Mouse (Mus musculus) ES-E14 (cell line): Measurements from ENCODE around the gene Fam241a. TPM values are rescaled to one million over a fixed set of nuclear protein-coding genes. Genes with fewer than 3 reads are reported as not detected.

Experiments
- DNase-seq: peaks from one replicate; pipeline ENCODE4 v3.0.0-alpha.2; 2013; ENCODE audit warnings: low read depth, low spot score
- H3K27ac ChIP-seq: 2 replicates; pipeline ENCODE4 v1.5.1; 2012; ENCODE audit warnings: low read depth, mild to moderate bottlenecking, low read length, moderate library complexity, mixed read lengths; ENCODE audit not compliant: poor library complexity, insufficient read depth, severe bottlenecking
- H3K36me3 ChIP-seq: 2 replicates; pipeline ENCODE4 v1.6.1; 2012; ENCODE audit warnings: mild to moderate bottlenecking, low read length, moderate library complexity, mixed read lengths; ENCODE audit not compliant: control insufficient read depth, poor library complexity, insufficient read depth, severe bottlenecking
- H3K4me1 ChIP-seq, 2 experiments: fragments of 150-350 bp in 1 of 2; sonication (generic) in 1 of 2; 2 replicates each; pipeline ENCODE4 v1.6.1; 2012; ENCODE audit warnings: low read length in 2 of 2, mild to moderate bottlenecking in 1 of 2, mixed read lengths in 1 of 2; ENCODE audit not compliant: control insufficient read depth in 2 of 2, insufficient read depth in 2 of 2, poor library complexity in 1 of 2
- H3K4me3 ChIP-seq, 2 experiments: fragments of 150-350 bp in 1 of 2; sonication (generic) in 1 of 2; 2 replicates each; pipeline ENCODE4 v1.5.1; 2012; ENCODE audit warnings: low read length in 2 of 2, low read depth in 1 of 2, mild to moderate bottlenecking in 1 of 2, mixed read lengths in 1 of 2; ENCODE audit not compliant: insufficient read depth in 1 of 2, poor library complexity in 1 of 2, severe bottlenecking in 1 of 2
- H3K9ac ChIP-seq: 2 replicates; pipeline ENCODE4 v1.6.1; 2012; ENCODE audit warnings: low read depth, mild to moderate bottlenecking, low read length, mixed read lengths; ENCODE audit not compliant: poor library complexity, insufficient read depth, severe bottlenecking
- H3K9me3 ChIP-seq: fragments of 150-350 bp; sonication (generic); 2 replicates; pipeline ENCODE4 v1.6.1; 2012; ENCODE audit warnings: low read depth, mild to moderate bottlenecking, low read length; ENCODE audit not compliant: control insufficient read depth, insufficient read depth
- CHD2 ChIP-seq: IDR thresholded peaks from 2 replicates; pipeline ENCODE4 v1.6.1; 2014; ENCODE audit warnings: mild to moderate bottlenecking, low read depth, low read length, inconsistent platforms
- HCFC1 ChIP-seq: IDR thresholded peaks from 2 replicates; pipeline ENCODE4 v1.6.1; 2012; ENCODE audit warnings: low read length, inconsistent platforms, borderline replicate concordance; ENCODE audit not compliant: insufficient read depth
- MAFK ChIP-seq: IDR thresholded peaks from 2 replicates; pipeline ENCODE4 v1.6.1; 2014; ENCODE audit warnings: mild to moderate bottlenecking, low read depth, low read length, inconsistent platforms; ENCODE audit not compliant: insufficient read depth
- ZC3H11A ChIP-seq: IDR thresholded peaks from 2 replicates; pipeline ENCODE4 v1.6.1; 2012; ENCODE audit warnings: low read depth, mild to moderate bottlenecking, inconsistent platforms, low read length, borderline replicate concordance
- ZNF384 ChIP-seq: IDR thresholded peaks from 2 replicates; pipeline ENCODE4 v1.6.1; 2012; ENCODE audit warnings: low read depth, low read length, inconsistent platforms
- in situ Hi-C, 2 experiments: fragments of 600-800 bp; cut with MboI; formaldehyde crosslinking; loops; one replicate each; pipeline ENCODE4 v1.15.1; 2025; ENCODE audit warnings: low sequenced_read_pairs in 2 of 2, inconsistent platforms in 1 of 2; ENCODE audit not compliant: unreplicated experiment in 2 of 2
- total RNA-seq: library from RNA; depleted of rRNA; stranded (reverse); fragments of 300-350 nt; gene quantifications from 2 replicates; pipeline ENCODE4 v1.2.3, GENCODE M21; 2012

Gene Fam241a
- total RNA-seq, 1 experiment, result 0.71 TPM

DNA sequence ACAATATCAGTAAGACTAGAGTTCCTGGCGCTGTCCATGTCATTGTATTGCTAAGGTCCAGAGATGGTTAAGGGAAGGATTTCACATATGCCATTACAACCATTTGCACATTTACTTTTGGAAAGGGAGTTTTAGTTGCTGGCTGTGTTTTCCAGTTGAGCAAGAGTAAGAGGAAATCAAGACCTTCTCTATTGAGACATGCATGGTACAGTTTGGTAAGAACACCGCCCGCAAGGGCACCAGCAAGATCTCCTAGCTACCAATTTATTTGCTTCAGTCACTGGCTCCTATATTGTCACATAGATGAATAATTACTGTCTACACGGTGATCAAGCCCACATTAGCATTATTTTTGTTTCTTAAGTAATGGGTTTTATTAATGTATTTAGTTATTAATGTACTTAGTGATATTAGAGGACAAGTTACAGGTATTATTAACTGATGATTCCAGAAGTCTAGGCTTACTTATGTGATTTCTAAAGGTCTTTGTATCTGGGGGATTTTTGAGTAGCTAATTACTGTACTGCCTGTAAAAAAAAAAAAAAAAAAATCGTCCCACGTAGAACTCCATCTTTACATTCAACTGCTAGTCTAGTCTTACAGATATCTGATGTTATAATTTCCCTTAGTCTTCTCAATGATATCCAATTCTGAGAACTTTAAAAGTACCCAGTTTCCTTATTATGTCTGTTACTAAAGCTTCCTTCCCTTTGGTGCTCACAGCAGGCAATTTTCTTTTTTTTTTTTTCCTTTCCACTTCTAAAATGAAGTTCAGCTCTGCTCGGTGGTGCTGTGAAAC lies 944 bp downstream of the Fam241a start:
- Histone ChIP-seq H3K4me1 (no peaks in the 10 kb centered on the region), H3K27ac (no peak overlapping the region), H3K9me3 (no peaks in the 10 kb centered on the region), H3K36me3 (no peaks in the 10 kb centered on the region), H3K4me3 (peak overlapping the region; percentile 79 to 97), H3K9ac (peak overlapping the region; percentile 78)
- in situ Hi-C loops, result no loop called here
- no peak for DNase-seq
- TF ChIP-seq MAFK (no peak), ZC3H11A (no peak), ZNF384 (no peak), HCFC1 (no peak)

GRCm38 (mm10) chr3:127893902-127894301 lies 2.2 kb downstream of the Fam241a start:
- no peak overlapping the region for H3K4me3 ChIP-seq
- in situ Hi-C loops, result no loop called here
- H3K4me1 ChIP-seq, result no peaks in the 10 kb centered on the region
- no peak overlapping the region for H3K9ac ChIP-seq
- H3K9me3 ChIP-seq, result no peaks in the 10 kb centered on the region
- TF ChIP-seq MAFK (no peak), ZC3H11A (no peak), HCFC1 (no peak), CHD2 (no peak), ZNF384 (no peak)
- H3K36me3 ChIP-seq, result no peaks in the 10 kb centered on the region
- no peak for DNase-seq
- no peak overlapping the region for H3K27ac ChIP-seq

DNA sequence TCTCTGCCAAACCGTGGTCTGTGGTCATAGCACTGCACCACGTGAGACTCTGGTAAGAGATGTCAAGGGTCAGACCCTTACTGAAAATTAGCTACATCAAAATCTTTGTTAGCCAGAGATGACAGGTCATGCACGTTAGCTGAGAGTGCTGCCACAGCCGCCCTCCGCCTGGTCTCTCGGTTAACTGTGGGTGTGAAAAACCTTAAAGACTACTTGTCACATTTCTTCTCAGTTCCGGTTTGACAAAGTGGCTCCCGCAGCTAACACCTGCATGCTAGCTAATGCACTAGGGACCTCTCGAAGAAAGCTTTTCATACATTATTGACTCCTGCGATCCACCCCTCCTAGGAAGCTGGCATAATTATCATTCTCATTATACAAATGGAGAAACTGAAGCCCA lies 4.2 kb downstream of the Fam241a start:
- Histone ChIP-seq H3K4me1 (no peaks in the 10 kb centered on the region), H3K27ac (no peak overlapping the region), H3K36me3 (no peaks in the 10 kb centered on the region), H3K9ac (no peak overlapping the region), H3K9me3 (no peaks in the 10 kb centered on the region), H3K4me3 (no peak overlapping the region)
- in situ Hi-C loops, result no loop called here
- no peak for DNase-seq
- TF ChIP-seq CHD2 (no peak), HCFC1 (no peak), ZC3H11A (no peak), MAFK (no peak), ZNF384 (no peak)

- H3K27ac ChIP-seq, result no peak overlapping the region
- H3K9me3 ChIP-seq, result no peaks in the 10 kb centered on the region
- in situ Hi-C loops, result no loop called here
- DNase-seq, result no peak
- H3K36me3 ChIP-seq, result no peaks in the 10 kb centered on the region
- H3K4me3 ChIP-seq, result no peak overlapping the region
- no peak overlapping the region for H3K9ac ChIP-seq
- no peaks in the 10 kb centered on the region for H3K4me1 ChIP-seq
- no peak for TF ChIP-seq MAFK
- TF ChIP-seq HCFC1, result no peak
- TF ChIP-seq CHD2, result no peak
- no peak for TF ChIP-seq ZC3H11A
- TF ChIP-seq ZNF384, result no peak
Observed at GRCm38 (mm10) chr3:127890008-127890407, 6.1 kb downstream of the Fam241a start.

- in situ Hi-C loops, result no loop called here
- DNase-seq, result no peak
- TF ChIP-seq ZNF384, result no peak
- TF ChIP-seq CHD2, result no peak
- no peak for TF ChIP-seq HCFC1
- TF ChIP-seq MAFK, result no peak
- no peak for TF ChIP-seq ZC3H11A
- no peak overlapping the region for H3K4me3 ChIP-seq
- no peaks in the 10 kb centered on the region for H3K4me1 ChIP-seq
- H3K9ac ChIP-seq, result no peak overlapping the region
- no peak overlapping the region for H3K27ac ChIP-seq
- no peaks in the 10 kb centered on the region for H3K9me3 ChIP-seq
- H3K36me3 ChIP-seq, result no peaks in the 10 kb centered on the region
Observed at GRCm38 (mm10) chr3:127889570-127889969, 6.6 kb downstream of the Fam241a start.
